Mouse (Mus musculus) limb, embryonic 13.5 days (tissue): ENCODE measurements around the gene Cwc25. TPM values are rescaled to one million over a fixed set of nuclear protein-coding genes. Genes with fewer than 3 reads are reported as not detected.
A peak's percentile ranks its signal among the peaks of the same experiment; 100 is the strongest.

Source experiments
- ATAC-seq: fragments of 200-750 bp; cut with Nextera tagmentation; 2 replicates; pipeline ENCODE4 v1.8.0; 2017; ENCODE audit warnings: low read depth, moderate number of reproducible peaks, moderate TSS enrichment; ENCODE audit not compliant: low FRiP score
- H3K27ac ChIP-seq: fragments of 300-500 bp; sonication (generic); 2 replicates; pipeline ENCODE4 v1.5.1; 2015; ENCODE audit warnings: inconsistent platforms, mild to moderate bottlenecking, moderate library complexity
- H3K27me3 ChIP-seq: fragments of 300-500 bp; sonication (generic); 2 replicates; pipeline ENCODE4 v1.6.1; 2015; ENCODE audit warnings: mild to moderate bottlenecking, inconsistent platforms
- H3K36me3 ChIP-seq: fragments of 300-500 bp; sonication (generic); 2 replicates; pipeline ENCODE4 v1.6.1; 2015; ENCODE audit warnings: inconsistent platforms, mild to moderate bottlenecking, moderate library complexity
- H3K4me1 ChIP-seq: fragments of 300-500 bp; sonication (generic); 2 replicates; pipeline ENCODE4 v1.6.1; 2015; ENCODE audit warnings: inconsistent platforms
- H3K4me2 ChIP-seq: fragments of 300-500 bp; sonication (generic); replicated peaks from 2 replicates; pipeline ENCODE4 v1.6.1; 2015; ENCODE audit warnings: inconsistent platforms, mild to moderate bottlenecking, moderate library complexity
- H3K4me3 ChIP-seq: fragments of 300-500 bp; sonication (generic); 2 replicates; pipeline ENCODE4 v1.5.1; 2015; ENCODE audit warnings: moderate library complexity, mild to moderate bottlenecking, inconsistent platforms
- H3K9ac ChIP-seq: fragments of 300-500 bp; sonication (generic); 2 replicates; pipeline ENCODE4 v1.6.1; 2015; ENCODE audit warnings: mild to moderate bottlenecking, inconsistent platforms
- H3K9me3 ChIP-seq: fragments of 300-500 bp; sonication (generic); 2 replicates; pipeline ENCODE4 v1.6.1; 2016; ENCODE audit warnings: inconsistent platforms
- WGBS: fragments of 180-500 bp; shearing (Covaris S2); methylation state at CpG from one replicate; pipeline ENCODE4 v1.1.7; 2015; 5-methylcytosine and 5-hydroxymethylcytosine counted together
- polyA plus RNA-seq: library from polyadenylated mRNA; unstranded; fragments of >200 nt; fragmentation: Nextera tagmentation; extraction: Ambion mirVana; gene quantifications from 2 replicates; pipeline ENCODE4 v1.2.1, GENCODE M21; 2015

The Cwc25 gene
- polyA plus RNA-seq, 1 experiment from 2014 or later, result 23.3 TPM

GRCm38 (mm10) chr11:97758942-97759341, 7.4 kb downstream of the Cwc25 start:
- Histone ChIP-seq H3K9ac (no peak overlapping the region), H3K9me3 (0 out of 2 replicates have a peak, but pooled peaks cover 3% of the 10 kb centered on the region), H3K4me2 (no peak overlapping the region), H3K27me3 (no peaks in the 10 kb centered on the region), H3K27ac (no peak overlapping the region), H3K4me3 (no peak overlapping the region), H3K36me3 (peaks cover 91% of the 10 kb centered on the region), H3K4me1 (no peaks in the 10 kb centered on the region)
- whole genome bisulfite sequencing, result 82% methylated on average over 6 of the region's 6 CpGs
- no peak for ATAC-seq

DNA sequence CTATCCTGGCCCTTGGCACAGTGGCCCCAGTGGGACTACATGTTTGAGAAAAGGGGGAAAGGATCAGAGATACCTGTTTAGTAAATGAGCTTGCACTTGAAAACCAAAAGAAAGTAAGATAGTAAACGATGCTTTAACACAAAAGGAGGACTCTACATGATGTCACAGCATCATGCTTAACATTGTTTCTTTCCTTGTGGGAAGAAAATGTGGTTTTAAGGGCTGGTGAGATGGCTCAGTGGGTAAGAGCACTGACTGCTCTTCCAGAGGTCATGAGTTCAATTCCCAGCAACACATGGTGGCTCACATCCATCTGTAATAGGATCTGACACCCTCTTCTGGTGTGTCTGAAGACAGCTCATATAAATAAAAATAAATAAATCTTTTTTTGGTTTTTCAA, 8.2 kb downstream of the Cwc25 start:
- Histone ChIP-seq H3K27me3 (no peaks in the 10 kb centered on the region), H3K4me3 (no peak overlapping the region), H3K9me3 (0 out of 2 replicates have a peak, but pooled peaks cover 3% of the 10 kb centered on the region), H3K4me1 (no peaks in the 10 kb centered on the region), H3K27ac (no peak overlapping the region), H3K36me3 (peaks cover 92% of the 10 kb centered on the region), H3K9ac (no peak overlapping the region), H3K4me2 (no peak overlapping the region)
- WGBS, result 93% methylated on average over 1 of the region's 1 CpGs
- ATAC-seq, result no peak

- H3K9ac ChIP-seq, result no peak overlapping the region
- no peaks in the 10 kb centered on the region for H3K4me1 ChIP-seq
- peaks cover 95% of the 10 kb centered on the region for H3K36me3 ChIP-seq
- H3K27me3 ChIP-seq, result no peaks in the 10 kb centered on the region
- peaks cover 5% of the 10 kb centered on the region; the same call in 1 of the 2 replicates for H3K9me3 ChIP-seq
- no peak overlapping the region for H3K4me2 ChIP-seq
- ATAC-seq, result no peak
- 92% methylated on average over 8 of the region's 8 CpGs for WGBS
- no peak overlapping the region for H3K27ac ChIP-seq
- H3K4me3 ChIP-seq, result no peak overlapping the region
Measured at GRCm38 (mm10) chr11:97753277-97753676, 13.1 kb downstream of the Cwc25 start.

DNA sequence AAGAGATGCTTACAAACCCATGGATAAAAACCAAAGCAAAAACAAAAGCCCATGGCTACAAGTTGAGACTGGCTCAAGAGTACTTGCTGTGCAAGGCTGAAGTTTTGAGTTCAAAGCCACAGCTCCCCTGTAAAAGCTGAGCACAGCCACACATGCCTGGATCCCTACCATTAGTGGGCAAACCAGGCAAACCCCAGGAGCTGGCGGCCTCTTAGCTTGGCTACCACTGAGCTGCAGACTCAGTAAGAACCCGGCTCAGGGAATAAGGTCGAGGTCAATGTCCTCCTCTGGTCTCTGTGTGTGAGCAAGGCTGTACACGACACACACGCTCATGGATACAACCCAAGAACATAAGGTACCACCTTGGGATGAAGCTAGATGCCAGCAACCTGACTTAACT, 17.9 kb downstream of the Cwc25 start:
- Histone ChIP-seq H3K36me3 (peaks cover 76% of the 10 kb centered on the region), H3K4me2 (no peak overlapping the region), H3K9me3 (peaks cover 5% of the 10 kb centered on the region; the same call in 1 of the 2 replicates), H3K4me1 (peaks cover 4% of the 10 kb centered on the region), H3K9ac (no peak overlapping the region), H3K4me3 (no peak overlapping the region), H3K27ac (no peak overlapping the region), H3K27me3 (no peaks in the 10 kb centered on the region)
- WGBS, result 89% methylated on average over 5 of the region's 5 CpGs
- no peak for ATAC-seq

DNA sequence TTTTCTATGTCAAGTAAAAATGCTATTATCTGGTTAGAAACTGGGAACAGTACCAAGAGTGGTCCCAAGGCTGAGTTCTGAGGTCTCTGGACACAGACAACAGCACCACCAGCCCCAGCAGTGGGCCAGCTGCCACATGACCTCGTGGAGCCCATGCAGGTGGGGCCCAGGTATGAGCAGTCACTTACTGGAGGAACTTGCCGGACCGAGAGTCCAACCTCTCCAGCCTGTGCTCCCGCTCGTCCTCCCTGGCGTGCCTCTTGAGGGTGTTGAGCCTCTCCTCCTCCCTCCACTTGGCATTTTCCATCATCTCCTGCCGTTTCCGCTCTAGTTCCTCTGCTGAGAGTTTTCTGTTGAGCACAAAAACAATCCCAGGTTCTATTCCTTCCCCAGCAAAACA, 18.6 kb downstream of the Cwc25 start:
- H3K36me3 ChIP-seq, result peaks cover 69% of the 10 kb centered on the region
- H3K9ac ChIP-seq, result no peak overlapping the region
- no peak overlapping the region for H3K4me3 ChIP-seq
- H3K27ac ChIP-seq, result no peak overlapping the region
- 90% methylated on average over 8 of the region's 8 CpGs for WGBS
- peaks cover 5% of the 10 kb centered on the region; the same call in 1 of the 2 replicates for H3K9me3 ChIP-seq
- peaks cover 11% of the 10 kb centered on the region for H3K4me1 ChIP-seq
- H3K4me2 ChIP-seq, result no peak overlapping the region
- H3K27me3 ChIP-seq, result no peaks in the 10 kb centered on the region
- ATAC-seq, result no peak

- H3K27ac ChIP-seq, result no peak overlapping the region
- 10% methylated on average over 13 of the region's 13 CpGs for WGBS
Measured at GRCm38 (mm10) chr11:97745331-97745721, 21.0 kb downstream of the Cwc25 start.

DNA sequence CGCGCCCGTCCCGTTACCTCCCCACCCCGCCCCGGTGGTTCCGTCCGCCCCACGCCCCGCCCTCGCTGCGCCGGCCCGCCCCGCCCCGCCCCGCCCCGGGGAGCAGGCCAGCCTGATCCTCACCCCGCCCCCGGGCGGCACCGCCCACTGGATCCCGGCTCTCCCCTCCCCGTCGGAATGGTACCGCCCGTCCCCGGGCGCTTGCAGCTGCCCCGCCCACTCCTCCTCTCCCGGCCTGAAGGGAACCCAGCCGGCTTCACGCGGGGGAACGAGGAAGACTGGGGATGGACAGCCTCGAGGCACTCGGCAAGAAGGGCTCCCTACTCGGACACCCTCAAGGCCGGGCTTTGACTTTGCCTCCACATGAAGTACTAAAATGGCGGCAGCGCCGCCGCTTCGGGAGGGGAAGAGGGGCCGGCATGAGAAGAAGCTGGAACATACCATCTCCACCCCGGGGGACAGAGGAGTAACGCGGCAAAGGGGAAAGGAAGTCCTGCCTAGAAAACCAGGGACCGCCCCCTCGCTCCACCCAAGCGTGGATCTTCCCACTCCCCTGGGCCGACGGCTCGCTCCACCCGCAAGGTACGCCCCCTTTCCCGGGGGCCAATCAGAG, 21.5 kb downstream of the Cwc25 start:
- Histone ChIP-seq H3K4me3 (peak overlapping the region; percentile 81), H3K4me1 (peaks cover 18% of the 10 kb centered on the region), H3K9me3 (no peaks in the 10 kb centered on the region), H3K9ac (peak overlapping the region; percentile 86), H3K27me3 (no peaks in the 10 kb centered on the region), H3K4me2 (peak overlapping the region; percentile 88), H3K36me3 (peaks cover 41% of the 10 kb centered on the region), H3K27ac (peak overlapping the region; percentile 92)
- peak; percentile 96 for ATAC-seq
- under 1% methylated on average over 31 of the region's 57 CpGs for WGBS

More at GRCm38 (mm10) chr11:97745331-97745721, 21.0 kb downstream of the Cwc25 start:
- Histone ChIP-seq H3K4me2 (peak overlapping the region; percentile 56), H3K9ac (no peak overlapping the region), H3K4me1 (peaks cover 18% of the 10 kb centered on the region), H3K36me3 (peaks cover 46% of the 10 kb centered on the region), H3K27me3 (no peaks in the 10 kb centered on the region), H3K9me3 (no peaks in the 10 kb centered on the region), H3K4me3 (peak overlapping the region; percentile 81)
- no peak for ATAC-seq

- peak within 1 kb of the TSS; percentile 88 for H3K4me2 ChIP-seq
- peak within 1 kb of the TSS; percentile 92 for H3K27ac ChIP-seq
- under 1% methylated on average over 56 of the region's 63 CpGs for WGBS
- H3K27me3 ChIP-seq, result no peaks in the 10 kb centered on the region
- H3K36me3 ChIP-seq, result peaks cover 35% of the 10 kb centered on the region
- peak within 1 kb of the TSS; percentile 81 for H3K4me3 ChIP-seq
- peaks cover under 1% of the 10 kb centered on the region; the same call in 1 of the 2 replicates for H3K9me3 ChIP-seq
- peaks cover 18% of the 10 kb centered on the region for H3K4me1 ChIP-seq
- ATAC-seq, result peak; percentile 57
- peak within 1 kb of the TSS; percentile 86 for H3K9ac ChIP-seq
Measured at GRCm38 (mm10) chr11:97744063-97744717, 22.2 kb downstream of the Cwc25 start, which contains the start of gene Pip4k2b. TSS of gene Pip4k2b (minus strand) at chr11:97744704.

- Histone ChIP-seq H3K9ac (peak overlapping the region; percentile 86), H3K4me2 (peak overlapping the region; percentile 88), H3K27me3 (no peaks in the 10 kb centered on the region), H3K4me3 (peak overlapping the region; percentile 81), H3K9me3 (peaks cover 3% of the 10 kb centered on the region; the same call in 1 of the 2 replicates), H3K4me1 (peaks cover 18% of the 10 kb centered on the region), H3K36me3 (peaks cover 28% of the 10 kb centered on the region), H3K27ac (peak overlapping the region; percentile 81; the same call in 1 of the 2 replicates)
- no peak for ATAC-seq
- 38% methylated on average over 9 of the region's 9 CpGs for WGBS
Measured at GRCm38 (mm10) chr11:97743423-97743822, 22.9 kb downstream of the Cwc25 start.

GRCm38 (mm10) chr11:97742591-97742990, 23.8 kb downstream of the Cwc25 start:
- Histone ChIP-seq H3K9ac (peak overlapping the region; percentile 86), H3K9me3 (peaks cover 3% of the 10 kb centered on the region; the same call in 1 of the 2 replicates), H3K4me3 (peak overlapping the region; percentile 81), H3K27ac (no peak overlapping the region), H3K36me3 (peaks cover 19% of the 10 kb centered on the region), H3K4me1 (peaks cover 23% of the 10 kb centered on the region), H3K4me2 (peak overlapping the region; percentile 88), H3K27me3 (no peaks in the 10 kb centered on the region)
- WGBS, result 91% methylated on average over 9 of the region's 9 CpGs
- ATAC-seq, result no peak

DNA sequence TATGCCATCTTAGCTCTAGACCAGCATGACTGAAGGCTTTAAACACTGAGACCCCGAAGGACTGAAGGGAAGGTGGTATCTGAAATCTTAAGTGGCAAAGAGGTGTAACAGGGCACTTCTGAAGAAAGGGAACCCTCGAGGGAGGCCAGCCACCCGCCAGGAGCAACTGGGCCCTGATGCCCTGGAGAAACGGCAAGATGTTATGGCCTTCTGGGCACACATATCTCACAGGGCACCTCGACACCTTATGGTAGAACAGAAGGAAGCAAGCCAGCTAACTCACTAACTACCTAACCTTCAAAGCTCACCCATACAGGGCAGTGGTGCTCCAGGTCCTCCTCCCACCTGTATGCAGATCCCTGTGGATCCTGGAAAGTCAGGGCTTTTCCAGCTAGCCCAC, 24.2 kb downstream of the Cwc25 start:
- Histone ChIP-seq H3K4me2 (peak overlapping the region; percentile 88; the same call in 1 of the 2 replicates), H3K9me3 (peaks cover 3% of the 10 kb centered on the region; the same call in 1 of the 2 replicates), H3K4me1 (peaks cover 27% of the 10 kb centered on the region), H3K4me3 (no peak overlapping the region; the same call in 1 of the 2 replicates), H3K9ac (no peak overlapping the region), H3K27ac (no peak overlapping the region), H3K27me3 (no peaks in the 10 kb centered on the region), H3K36me3 (peaks cover 15% of the 10 kb centered on the region)
- ATAC-seq, result no peak
- WGBS, result 94% methylated on average over 5 of the region's 5 CpGs

GRCm38 (mm10) chr11:97740190-97740589, 26.2 kb downstream of the Cwc25 start:
- ATAC-seq, result no peak
- peak overlapping the region; percentile 19; the same call in 1 of the 2 replicates for H3K9ac ChIP-seq
- H3K27ac ChIP-seq, result no peak overlapping the region; the same call in 1 of the 2 replicates
- peaks cover 27% of the 10 kb centered on the region for H3K4me1 ChIP-seq
- peaks cover 3% of the 10 kb centered on the region; the same call in 1 of the 2 replicates for H3K9me3 ChIP-seq
- WGBS, result 52% methylated on average over 7 of the region's 7 CpGs
- no peak overlapping the region for H3K4me3 ChIP-seq
- H3K36me3 ChIP-seq, result peaks cover 5% of the 10 kb centered on the region; the same call in 1 of the 2 replicates
- no peak overlapping the region for H3K4me2 ChIP-seq
- no peaks in the 10 kb centered on the region for H3K27me3 ChIP-seq
